Mouse (Mus musculus) hindbrain, embryonic 15.5 days (tissue): ENCODE data around the gene Ppp1r14b. TPM values are rescaled to one million over a fixed set of nuclear protein-coding genes. Genes with fewer than 3 reads are reported as not detected.

Experiments used
- ATAC-seq: fragments of 200-750 bp; cut with Nextera tagmentation; 2 replicates; pipeline ENCODE4 v1.8.0; 2017; ENCODE audit warnings: low read depth, moderate number of reproducible peaks, moderate TSS enrichment; ENCODE audit not compliant: low FRiP score
- H3K27ac ChIP-seq: fragments of 300-500 bp; sonication (generic); replicated peaks from 2 replicates; pipeline ENCODE4 v1.5.1; 2015; ENCODE audit warnings: mild to moderate bottlenecking, inconsistent platforms
- H3K27me3 ChIP-seq: fragments of 300-500 bp; sonication (generic); 2 replicates; pipeline ENCODE4 v1.6.1; 2015; ENCODE audit warnings: control low read depth, inconsistent platforms
- H3K36me3 ChIP-seq: fragments of 300-500 bp; sonication (generic); 2 replicates; pipeline ENCODE4 v1.6.1; 2015; ENCODE audit warnings: control low read depth, inconsistent platforms
- H3K4me1 ChIP-seq: fragments of 300-500 bp; sonication (generic); replicated peaks from 2 replicates; pipeline ENCODE4 v1.6.1; 2015; ENCODE audit warnings: control low read depth, inconsistent platforms
- H3K4me2 ChIP-seq: fragments of 300-500 bp; sonication (generic); 2 replicates; pipeline ENCODE4 v1.6.1; 2015; ENCODE audit warnings: moderate library complexity, mild to moderate bottlenecking, inconsistent platforms
- H3K4me3 ChIP-seq: fragments of 300-500 bp; sonication (generic); 2 replicates; pipeline ENCODE4 v1.5.1; 2015; ENCODE audit warnings: mild to moderate bottlenecking, inconsistent platforms
- H3K9ac ChIP-seq: fragments of 300-500 bp; sonication (generic); 2 replicates; pipeline ENCODE4 v1.6.1; 2015; ENCODE audit warnings: inconsistent platforms
- H3K9me3 ChIP-seq: fragments of 300-500 bp; sonication (generic); 2 replicates; pipeline ENCODE4 v1.6.1; 2016; ENCODE audit warnings: control low read depth, inconsistent platforms
- WGBS: fragments of 180-500 bp; shearing (Covaris S2); methylation state at CpG from one replicate; pipeline ENCODE4 v1.1.7; 2015; 5-methylcytosine and 5-hydroxymethylcytosine counted together
- polyA plus RNA-seq: library from polyadenylated mRNA; unstranded; fragments of >200 nt; fragmentation: Nextera tagmentation; extraction: Ambion mirVana; gene quantifications from 2 replicates; pipeline ENCODE4 v1.2.1, GENCODE M21; 2015

Gene Ppp1r14b
- 210 and 211 TPM in 2 replicates for polyA plus RNA-seq

DNA sequence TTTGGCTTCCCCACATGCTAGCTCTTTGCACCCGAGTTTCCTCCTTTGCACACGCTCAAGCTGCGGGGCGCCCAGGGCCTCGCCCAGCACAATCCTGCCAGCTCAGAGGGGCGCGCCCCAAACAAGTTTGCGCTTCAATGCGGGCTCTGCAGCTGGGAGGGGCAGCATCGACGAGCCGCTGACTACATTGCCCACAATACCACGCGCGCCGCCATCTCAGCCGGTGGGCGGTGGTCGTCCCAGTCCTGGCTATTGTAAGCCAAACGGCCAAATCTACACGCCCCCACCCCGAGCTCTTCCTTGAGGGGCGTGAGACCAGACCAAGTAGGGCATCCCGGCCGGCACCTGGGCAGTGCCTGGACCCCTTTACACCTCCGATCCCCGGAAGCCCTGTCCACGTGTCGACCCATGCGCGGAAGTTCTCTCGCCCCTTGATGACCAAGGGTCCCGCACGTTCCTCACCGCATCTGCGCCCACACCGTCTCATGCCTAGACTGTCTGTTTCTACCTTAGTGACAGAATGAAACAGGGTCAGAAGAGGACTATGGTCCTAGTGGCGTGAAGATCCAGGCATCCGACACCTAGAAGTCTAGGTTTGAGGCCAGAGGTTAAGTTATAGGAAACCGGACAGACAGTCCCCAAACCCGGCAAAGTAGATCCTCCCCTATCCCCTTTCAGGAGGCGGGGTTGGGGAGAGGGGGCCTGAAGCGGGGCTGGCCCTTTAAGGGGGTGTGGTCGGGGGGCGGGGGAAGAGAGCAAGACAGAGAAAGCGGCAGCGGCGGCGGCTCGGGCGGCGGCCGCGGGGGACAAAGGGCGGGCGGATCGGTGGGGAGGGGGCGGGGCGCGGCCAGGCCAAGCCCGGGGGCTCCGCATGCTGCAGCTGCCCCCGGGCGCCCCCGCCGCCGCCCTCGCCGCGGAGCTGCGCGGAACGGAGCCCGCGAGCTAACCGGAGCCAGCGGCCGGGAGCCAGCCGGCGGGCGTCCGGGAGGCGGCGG lies at the start of gene Ppp1r14b:
Ppp1r14b (plus strand) TSS at position 758 of the 995 bp plus-strand sequence.
- no peaks in the 10 kb centered on the region for H3K36me3 ChIP-seq
- H3K9me3 ChIP-seq: no peaks in the 10 kb centered on the region
- H3K27ac ChIP-seq: peak within 1 kb of the TSS; percentile 91
- H3K4me3 ChIP-seq: peak within 1 kb of the TSS; percentile 69
- H3K27me3 ChIP-seq: peaks cover 7% of the 10 kb centered on the region; the same call in 1 of the 2 replicates
- peaks cover 55% of the 10 kb centered on the region for H3K4me1 ChIP-seq
- under 1% methylated on average over 72 of the region's 84 CpGs for WGBS
- peak; percentile 67 for ATAC-seq
- H3K4me2 ChIP-seq: peak within 1 kb of the TSS; percentile 87
- peak within 1 kb of the TSS; percentile 58 for H3K9ac ChIP-seq

DNA sequence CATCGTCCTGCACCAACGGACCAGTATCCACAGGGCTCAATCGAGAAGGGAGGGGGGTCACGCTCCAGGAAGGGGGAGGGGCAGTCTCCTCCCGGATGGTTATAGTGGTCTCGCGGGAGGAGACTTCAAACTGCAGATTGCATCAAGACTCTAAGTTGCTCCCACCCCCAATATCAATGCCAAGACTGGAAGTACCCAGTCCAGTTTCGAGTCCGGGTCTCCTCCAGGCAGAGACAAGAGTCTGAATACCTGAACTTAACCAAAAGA lies 49.5 kb upstream of the Ppp1r14b start, which contains the start of gene Catsperz:
Catsperz (minus strand) TSS at position 74 of the 267 bp plus-strand sequence.
- H3K9ac ChIP-seq: no peak within 1 kb of the TSS
- H3K27me3 ChIP-seq: peaks cover 69% of the 10 kb centered on the region
- no peaks in the 10 kb centered on the region for H3K36me3 ChIP-seq
- 4% methylated on average over 9 of the region's 9 CpGs for WGBS
- no peaks in the 10 kb centered on the region for H3K9me3 ChIP-seq
- H3K4me1 ChIP-seq: peaks cover 40% of the 10 kb centered on the region
- H3K27ac ChIP-seq: no peak within 1 kb of the TSS
- no peak for ATAC-seq
- 0 out of 2 replicates have a peak within 1 kb of the TSS, but pooled peaks have one; percentile 13 for H3K4me3 ChIP-seq
- peak within 1 kb of the TSS; percentile 31 for H3K4me2 ChIP-seq

DNA sequence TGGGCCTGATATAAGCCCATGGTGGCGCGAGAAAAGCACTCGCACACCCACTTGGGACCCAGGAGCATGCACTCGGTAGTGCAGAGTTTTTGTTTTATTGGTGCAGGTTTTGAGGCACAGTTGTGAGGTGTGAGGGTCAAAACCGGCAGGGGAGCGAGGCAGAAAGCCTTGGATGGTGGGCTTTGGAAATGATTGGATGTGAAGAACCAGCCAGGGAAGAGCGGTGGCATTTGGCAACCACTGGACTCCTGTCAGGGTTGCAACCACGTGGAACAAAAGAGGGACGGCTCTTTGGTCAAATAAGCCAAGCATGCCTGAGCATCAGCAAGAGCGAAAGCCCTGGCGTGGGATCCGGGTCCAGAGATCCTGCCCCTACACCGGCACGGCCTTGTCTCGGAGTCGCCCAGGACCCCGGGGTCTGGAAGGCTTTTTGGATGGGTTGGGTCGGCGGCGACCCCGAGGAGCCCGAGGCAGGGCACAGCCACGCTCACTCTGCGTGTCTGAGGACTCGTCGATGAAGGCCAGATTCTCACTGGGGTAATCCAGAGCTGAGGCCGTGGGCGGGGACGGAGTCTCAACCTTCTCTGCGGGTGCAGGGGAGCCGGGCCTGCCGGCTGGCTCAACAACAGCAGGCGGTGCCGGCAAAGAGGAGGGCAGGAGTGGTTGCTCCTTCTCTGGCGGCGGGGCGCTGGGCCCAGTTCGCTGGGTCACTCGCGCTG lies 49.0 kb upstream of the Ppp1r14b start:
- ATAC-seq: no peak
- peaks cover 35% of the 10 kb centered on the region for H3K4me1 ChIP-seq
- H3K27ac ChIP-seq: no peak overlapping the region
- no peak overlapping the region for H3K9ac ChIP-seq
- no peak overlapping the region for H3K4me2 ChIP-seq
- H3K4me3 ChIP-seq: no peak overlapping the region
- WGBS: 6% methylated on average over 35 of the region's 40 CpGs
- no peaks in the 10 kb centered on the region for H3K36me3 ChIP-seq
- peaks cover 74% of the 10 kb centered on the region for H3K27me3 ChIP-seq
- no peaks in the 10 kb centered on the region for H3K9me3 ChIP-seq

DNA sequence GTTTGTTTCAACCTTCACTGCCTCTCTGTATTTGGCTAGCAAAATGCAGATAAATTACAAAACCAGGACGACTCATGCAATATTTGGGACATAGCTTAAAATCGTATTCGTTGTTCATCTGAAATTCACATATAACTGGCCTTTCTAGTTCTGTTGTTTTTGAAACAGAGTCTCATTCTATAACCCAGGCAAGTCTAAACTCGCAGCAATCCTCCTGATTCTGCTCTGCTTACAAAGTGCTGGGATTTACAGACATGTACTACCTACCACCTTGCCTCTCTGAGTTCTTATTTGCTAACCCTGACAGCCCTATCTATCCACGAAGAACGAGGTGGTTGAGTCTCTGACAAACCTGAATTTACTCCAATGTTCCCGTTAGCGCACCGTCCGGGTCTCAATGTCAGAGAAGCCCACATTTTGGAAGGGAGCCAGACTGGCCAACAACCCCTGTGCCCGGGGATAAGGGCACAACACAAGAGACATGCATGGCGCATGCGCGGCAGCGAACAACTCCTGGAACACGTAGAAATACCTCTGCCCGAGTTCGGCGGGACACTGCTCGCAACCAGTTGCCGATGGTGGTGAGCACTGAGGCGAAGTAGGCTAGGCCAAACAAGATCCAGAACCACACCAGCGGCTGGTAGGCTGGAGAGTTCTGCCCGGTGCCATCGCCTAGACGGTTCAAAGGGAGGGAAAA lies 48.1 kb upstream of the Ppp1r14b start:
- no peaks in the 10 kb centered on the region for H3K9me3 ChIP-seq
- H3K36me3 ChIP-seq: no peaks in the 10 kb centered on the region
- no peak for ATAC-seq
- H3K9ac ChIP-seq: no peak overlapping the region
- H3K27me3 ChIP-seq: peaks cover 79% of the 10 kb centered on the region
- H3K4me2 ChIP-seq: peak overlapping the region; percentile 43
- WGBS: 12% methylated on average over 26 of the region's 26 CpGs
- H3K4me1 ChIP-seq: peaks cover 31% of the 10 kb centered on the region
- no peak overlapping the region for H3K27ac ChIP-seq
- H3K4me3 ChIP-seq: peak overlapping the region; percentile 17; the same call in 1 of the 2 replicates

DNA sequence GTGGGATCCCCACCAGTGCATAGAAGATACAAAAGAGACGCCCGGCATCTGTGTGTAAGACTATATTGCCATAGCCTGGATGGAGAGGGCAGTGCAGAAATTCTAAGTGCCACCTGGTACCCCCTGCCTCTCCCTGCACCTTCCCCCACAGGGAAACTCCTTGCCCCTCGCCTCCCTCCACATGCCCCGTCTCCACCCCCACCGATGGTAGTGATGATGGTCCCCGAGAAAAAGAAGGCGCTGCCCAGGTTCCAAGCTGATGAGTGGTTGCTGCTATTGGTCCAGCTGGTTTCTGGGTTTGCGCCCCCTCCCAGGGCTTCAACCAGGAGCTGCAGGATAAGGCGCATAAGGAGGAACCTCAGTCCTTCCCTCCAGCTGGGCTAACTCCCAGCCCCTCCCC lies 46.7 kb upstream of the Ppp1r14b start:
- H3K36me3 ChIP-seq: no peaks in the 10 kb centered on the region
- ATAC-seq: no peak
- H3K9me3 ChIP-seq: no peaks in the 10 kb centered on the region
- H3K4me2 ChIP-seq: no peak overlapping the region
- no peak overlapping the region for H3K27ac ChIP-seq
- H3K4me3 ChIP-seq: no peak overlapping the region
- peaks cover 91% of the 10 kb centered on the region for H3K27me3 ChIP-seq
- H3K9ac ChIP-seq: no peak overlapping the region
- peaks cover 23% of the 10 kb centered on the region for H3K4me1 ChIP-seq
- WGBS: 14% methylated on average over 9 of the region's 9 CpGs

DNA sequence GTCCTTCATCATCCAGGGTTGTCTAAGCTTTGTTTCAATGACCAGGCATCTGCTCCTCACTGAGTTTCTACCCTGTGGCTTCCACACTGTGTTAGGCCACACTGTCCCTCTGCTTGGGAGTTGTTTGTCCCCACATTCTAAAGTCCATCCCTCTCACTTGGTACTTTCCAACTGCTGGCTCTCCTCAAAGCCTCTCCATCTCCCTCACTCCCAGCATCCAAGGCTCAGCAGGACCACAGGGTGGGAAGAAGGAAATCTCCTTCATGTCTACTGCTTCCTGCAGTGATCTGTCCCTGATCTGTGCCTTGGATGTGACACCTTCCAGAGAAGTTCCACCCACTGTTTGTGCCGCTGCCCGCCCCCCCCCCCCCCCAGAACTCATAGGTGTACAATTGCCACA lies 43.8 kb upstream of the Ppp1r14b start:
- Histone ChIP-seq H3K27ac (no peak overlapping the region), H3K9me3 (no peaks in the 10 kb centered on the region), H3K4me2 (no peak overlapping the region), H3K27me3 (peaks cover 82% of the 10 kb centered on the region), H3K36me3 (no peaks in the 10 kb centered on the region), H3K4me1 (peaks cover 25% of the 10 kb centered on the region), H3K9ac (no peak overlapping the region), H3K4me3 (no peak overlapping the region)
- no peak for ATAC-seq
- WGBS: 11% methylated on average over 1 of the region's 2 CpGs

DNA sequence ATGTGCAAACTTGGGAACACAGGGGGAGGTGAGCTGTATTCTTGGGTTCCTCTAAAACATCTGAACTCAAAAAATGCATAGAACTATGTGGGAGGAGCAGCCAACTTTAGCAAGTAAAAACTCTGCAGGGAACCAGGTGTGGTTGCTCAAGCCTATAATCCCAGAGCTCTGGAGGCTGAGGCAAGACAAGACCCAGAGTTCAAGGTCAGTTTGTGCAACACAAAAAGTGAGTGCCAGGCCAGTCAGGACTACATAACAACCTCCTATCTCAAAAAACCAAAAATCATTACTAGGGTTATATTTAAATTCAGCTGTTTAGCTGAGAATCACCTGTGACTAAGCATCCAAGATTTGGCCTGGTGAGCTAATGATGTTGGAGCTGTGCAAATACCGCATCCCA lies 42.8 kb upstream of the Ppp1r14b start:
- Histone ChIP-seq H3K4me2 (no peak overlapping the region), H3K36me3 (no peaks in the 10 kb centered on the region), H3K9ac (no peak overlapping the region), H3K27me3 (peaks cover 80% of the 10 kb centered on the region), H3K4me1 (peaks cover 17% of the 10 kb centered on the region), H3K4me3 (no peak overlapping the region), H3K9me3 (no peaks in the 10 kb centered on the region), H3K27ac (no peak overlapping the region)
- no peak for ATAC-seq
- 42% methylated on average over 1 of the region's 1 CpGs for WGBS

DNA sequence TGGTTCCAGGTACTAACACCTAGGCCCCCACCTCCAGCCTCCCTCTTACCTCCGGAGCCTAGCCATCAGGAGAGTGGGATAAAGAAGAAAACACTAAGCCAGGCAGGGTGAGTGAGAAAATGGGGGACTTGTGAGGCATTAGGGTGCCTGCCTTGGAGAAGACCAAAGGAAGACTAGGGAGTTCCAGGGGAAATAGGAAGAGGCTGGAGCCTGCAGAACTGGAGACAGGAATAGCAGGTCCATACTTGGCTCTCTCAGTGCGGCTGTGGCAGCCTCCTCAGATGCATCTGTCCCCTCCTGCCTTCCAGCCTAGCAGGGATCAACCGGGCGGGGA lies 41.7 kb upstream of the Ppp1r14b start:
- peaks cover 23% of the 10 kb centered on the region for H3K4me1 ChIP-seq
- H3K27me3 ChIP-seq: peaks cover 75% of the 10 kb centered on the region
- ATAC-seq: no peak
- WGBS: 30% methylated on average over 4 of the region's 4 CpGs
- peak overlapping the region; percentile 47 for H3K4me3 ChIP-seq
- H3K9me3 ChIP-seq: no peaks in the 10 kb centered on the region
- no peak overlapping the region for H3K27ac ChIP-seq
- no peaks in the 10 kb centered on the region for H3K36me3 ChIP-seq
- peak overlapping the region; percentile 84 for H3K4me2 ChIP-seq
- peak overlapping the region; percentile 57; the same call in 1 of the 2 replicates for H3K9ac ChIP-seq

DNA sequence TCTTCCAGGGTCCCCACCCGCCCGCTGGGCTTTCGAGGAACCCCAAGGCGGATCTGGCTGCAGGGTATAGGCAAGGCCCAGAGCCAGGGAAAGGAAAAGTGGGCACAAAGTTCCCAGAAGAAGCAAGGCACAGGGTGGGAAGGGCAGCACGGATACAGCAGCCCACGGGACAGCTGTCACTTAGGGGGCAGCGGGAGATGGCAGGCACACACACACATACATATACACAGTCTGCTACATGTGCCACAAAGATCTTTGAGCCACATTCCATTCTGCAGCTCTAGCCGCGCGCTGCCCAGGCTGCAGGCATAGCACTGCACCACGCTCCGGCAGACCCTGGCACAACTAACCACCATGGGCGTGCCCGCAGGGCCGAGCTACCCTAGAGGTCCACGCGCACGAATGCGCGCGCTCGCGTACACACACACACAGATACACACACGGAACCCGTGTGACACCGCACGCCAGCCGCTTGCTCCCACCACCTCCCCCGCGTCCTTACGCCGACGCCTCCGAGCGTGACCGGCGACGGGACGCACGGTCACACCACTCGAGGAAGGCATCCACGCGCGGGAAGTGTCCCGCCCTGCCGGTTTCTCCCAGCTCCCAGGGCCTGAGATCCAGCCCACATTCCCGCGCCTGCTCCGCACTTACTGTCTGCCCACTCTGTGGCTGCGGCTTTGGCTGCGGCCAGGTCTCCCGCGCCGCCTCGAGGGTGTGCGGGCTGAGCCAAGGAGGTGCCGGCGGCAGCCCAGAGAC lies 41.2 kb upstream of the Ppp1r14b start:
- Histone ChIP-seq H3K36me3 (no peaks in the 10 kb centered on the region), H3K4me3 (peak overlapping the region; percentile 47), H3K4me2 (peak overlapping the region; percentile 84), H3K9ac (peak overlapping the region; percentile 57), H3K9me3 (no peaks in the 10 kb centered on the region), H3K4me1 (peaks cover 28% of the 10 kb centered on the region), H3K27ac (no peak overlapping the region; the same call in 1 of the 2 replicates), H3K27me3 (peaks cover 69% of the 10 kb centered on the region)
- WGBS: 3% methylated on average over 58 of the region's 58 CpGs
- ATAC-seq: peak; percentile 77

DNA sequence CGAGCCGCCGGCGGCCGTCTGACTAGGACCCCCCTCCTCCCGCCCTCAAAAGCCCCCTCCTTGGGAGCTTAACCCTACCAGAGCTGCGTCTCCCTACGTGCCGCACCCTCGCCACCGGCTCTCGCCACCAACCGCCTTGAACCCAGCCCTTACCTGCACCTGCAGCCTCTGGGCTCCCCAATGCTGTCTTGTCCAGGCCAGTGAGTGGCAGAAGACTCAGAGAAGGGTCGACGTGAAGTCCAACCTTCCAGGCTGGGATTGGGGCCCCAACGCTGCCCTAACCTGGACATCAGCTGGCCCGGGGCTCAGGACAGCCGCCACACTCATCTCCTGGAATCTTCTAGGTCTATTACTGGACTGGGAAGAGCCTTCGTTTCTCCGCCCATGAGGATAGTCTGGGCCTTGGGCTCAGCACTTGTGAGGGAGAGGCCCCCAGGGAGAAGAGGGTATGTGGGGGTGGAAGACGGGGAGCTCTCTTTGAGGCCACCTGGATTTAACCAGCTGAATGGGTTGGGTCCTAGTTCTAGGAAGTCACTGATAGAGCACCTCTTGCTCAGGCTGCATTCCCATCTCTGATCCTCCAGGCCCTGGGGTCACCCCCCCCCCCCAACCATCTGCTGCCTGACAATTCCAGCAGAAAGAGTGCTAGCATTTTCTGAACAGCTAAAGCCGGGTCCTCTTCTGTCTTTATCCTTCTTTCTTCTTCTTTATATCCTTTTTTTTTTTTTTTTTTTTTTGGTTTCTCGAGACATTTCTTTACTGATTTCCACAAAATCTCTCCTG lies 40.4 kb upstream of the Ppp1r14b start, which contains the start of gene Kcnk4:
Kcnk4 (minus strand) TSS at position 321 of the 783 bp plus-strand sequence.
- no peak; the same call in 1 of the 2 replicates for ATAC-seq
- Histone ChIP-seq H3K27me3 (peaks cover 62% of the 10 kb centered on the region), H3K36me3 (no peaks in the 10 kb centered on the region), H3K4me1 (peaks cover 36% of the 10 kb centered on the region), H3K9ac (peak within 1 kb of the TSS; percentile 57), H3K9me3 (no peaks in the 10 kb centered on the region), H3K27ac (no peak within 1 kb of the TSS; the same call in 1 of the 2 replicates), H3K4me2 (peak within 1 kb of the TSS; percentile 84), H3K4me3 (peak within 1 kb of the TSS; percentile 47)
- WGBS: 8% methylated on average over 23 of the region's 23 CpGs
